Comparison of ENCODE assay signal across 18 mouse cellular contexts in genomic region chr15:86503413-86503812, GRCm38 (mm10).
DNase-seq lines count a peak whose midpoint lies in the region; ATAC-seq lines count a peak whose summit lies in the region.
"Had no signal": no experiment of that assay in that cellular context is flagged by ENCODE, and none has a peak within 500 bp of the region (broad histone marks: within the 10 kb centered on the region; RNA-seq: fewer than 3 reads in every experiment).

No protein-coding gene starts in this region.

- no peak overlapping the region for H3K4me3 ChIP-seq in hindbrain, embryonic 13.5 days
- no peak overlapping the region for H3K4me3 ChIP-seq in hindbrain, embryonic 11.5 days (ENCODE audit: low read depth, low read length)
- H3K4me3 ChIP-seq: embryonic facial prominence, embryonic 15.5 days; kidney, embryonic 15.5 days; midbrain, embryonic 13.5 days; myocyte had no signal

- H3K27ac ChIP-seq in hindbrain, embryonic 13.5 days: peak overlapping the region; percentile 44; the same call in 1 of the 2 replicates
- H3K27ac ChIP-seq in hindbrain, embryonic 11.5 days (ENCODE audit: low read depth, low read length): no peak overlapping the region
- H3K27ac ChIP-seq: embryonic facial prominence, embryonic 15.5 days; kidney, embryonic 15.5 days; midbrain, embryonic 13.5 days had no signal

- ATAC-seq in hindbrain, embryonic 13.5 days (ENCODE audit: low FRiP score): peak; percentile 57; the same call in 1 of the 2 replicates
- no peak for ATAC-seq in hindbrain, embryonic 11.5 days (ENCODE audit: low FRiP score)
- ATAC-seq: intestine, postnatal 0 days; lung, postnatal 0 days; midbrain, embryonic 13.5 days had no signal

- no peak overlapping the region for H3K9ac ChIP-seq in hindbrain, embryonic 13.5 days
- H3K9ac ChIP-seq in hindbrain, embryonic 11.5 days (ENCODE audit: low read depth, low read length): no peak overlapping the region
- H3K9ac ChIP-seq: embryonic facial prominence, embryonic 15.5 days; kidney, embryonic 15.5 days; midbrain, embryonic 13.5 days had no signal

- 60% methylated on average over 10 of the region's 10 CpGs for WGBS in hindbrain, embryonic 13.5 days
- 80% methylated on average over 10 of the region's 10 CpGs for WGBS in hindbrain, embryonic 11.5 days

- DNase-seq in cerebellum, postnatal 10 days: peak; percentile 6 to 9
- DNase-seq in cerebellum, postnatal 36 days: no peak
- no peak for DNase-seq in hindbrain, embryonic 11.5 days (ENCODE audit: low spot score)
- peak; percentile 25 for DNase-seq in retina, embryonic 14.5 days (ENCODE audit: low spot score)
- no peak for DNase-seq in retina, postnatal 1 day
- peak; percentile 48 for DNase-seq in brain, adult 2 months (ENCODE audit: low read depth, low spot score)
- no peak for DNase-seq in spleen, postnatal 36 days (ENCODE audit: low spot score in 2 of 2)
- DNase-seq: adrenal gland, adult 2 months; cerebellum, adult 9-10 months; embryo, embryonic 11 days; heart, postnatal 4 days had no signal

- H3K36me3 ChIP-seq in hindbrain, embryonic 13.5 days: no peaks in the 10 kb centered on the region
- H3K36me3 ChIP-seq in hindbrain, embryonic 11.5 days (ENCODE audit: control insufficient read depth, insufficient read depth, low read length): no peaks in the 10 kb centered on the region
- H3K36me3 ChIP-seq: embryonic facial prominence, embryonic 15.5 days; kidney, embryonic 15.5 days; midbrain, embryonic 13.5 days had no signal

- peaks cover 13% of the 10 kb centered on the region for H3K4me1 ChIP-seq in hindbrain, embryonic 13.5 days (replicated peaks)
- H3K4me1 ChIP-seq in hindbrain, embryonic 11.5 days (replicated peaks; ENCODE audit: control insufficient read depth, insufficient read depth, low read length): no peaks in the 10 kb centered on the region
- H3K4me1 ChIP-seq: embryonic facial prominence, embryonic 15.5 days had no signal

- H3K27me3 ChIP-seq in hindbrain, embryonic 13.5 days: no peaks in the 10 kb centered on the region
- H3K27me3 ChIP-seq in hindbrain, embryonic 11.5 days (ENCODE audit: control insufficient read depth, insufficient read depth, low read length): no peaks in the 10 kb centered on the region
- H3K27me3 ChIP-seq: embryonic facial prominence, embryonic 15.5 days; kidney, embryonic 15.5 days; midbrain, embryonic 13.5 days had no signal

- no peak overlapping the region for H3K4me2 ChIP-seq in hindbrain, embryonic 13.5 days
- no peak overlapping the region for H3K4me2 ChIP-seq in hindbrain, embryonic 11.5 days (replicated peaks; ENCODE audit: low read depth, low read length)
- H3K4me2 ChIP-seq: embryonic facial prominence, embryonic 15.5 days; kidney, embryonic 15.5 days; midbrain, embryonic 13.5 days had no signal

- no peaks in the 10 kb centered on the region for H3K9me3 ChIP-seq in hindbrain, embryonic 13.5 days
- no peaks in the 10 kb centered on the region for H3K9me3 ChIP-seq in hindbrain, embryonic 11.5 days (ENCODE audit: control insufficient read depth, low read length)
- H3K9me3 ChIP-seq: embryonic facial prominence, embryonic 15.5 days; kidney, embryonic 15.5 days; midbrain, embryonic 13.5 days had no signal

Comparison
In these comparisons a context has a peak if more than half of its experiments do, and no peak if none do; other contexts are left out.
1. DNase-seq: peak in cerebellum, postnatal 10 days (2 of 2), retina, embryonic 14.5 days (single experiment) and brain, adult 2 months (single experiment); none in cerebellum, postnatal 36 days (0 of 2), hindbrain, embryonic 11.5 days (single experiment), retina, postnatal 1 day (single experiment) and spleen, postnatal 36 days (0 of 2).